Mouse (Mus musculus) G1E (cell line): ENCODE results near the gene Il12b. TPM values are rescaled to one million over a fixed set of nuclear protein-coding genes. Genes with fewer than 3 reads are reported as not detected.

Experiments
- ATAC-seq: 2 replicates; pipeline ENCODE4 v1.8.0; 2016; ENCODE audit warnings: mild to moderate bottlenecking; ENCODE audit not compliant: insufficient number of reproducible peaks, poor library complexity, low FRiP score, severe bottlenecking; ENCODE audit errors: extremely low read depth
- DNase-seq: peaks from one replicate; pipeline ENCODE4 v3.0.0; 2012; ENCODE audit warnings: low spot score
- H3K27me3 ChIP-seq: 2 replicates; pipeline ENCODE4 v1.6.1; 2012; ENCODE audit warnings: mild to moderate bottlenecking, low read length, inconsistent platforms; ENCODE audit not compliant: insufficient read depth
- H3K36me3 ChIP-seq: replicated peaks from 2 replicates; pipeline ENCODE3; 2012; ENCODE audit warnings: mild to moderate bottlenecking, inconsistent platforms
- H3K4me1 ChIP-seq: 2 replicates; pipeline ENCODE4 v1.6.1; 2012; ENCODE audit warnings: low read depth, low read length, inconsistent platforms, mixed read lengths; ENCODE audit not compliant: insufficient read depth
- H3K4me3 ChIP-seq: 2 replicates; pipeline ENCODE4 v1.5.1; 2012; ENCODE audit warnings: low read depth, mild to moderate bottlenecking, inconsistent platforms, low read length, moderate library complexity, mixed read lengths
- H3K9me3 ChIP-seq: replicated peaks from 2 replicates; pipeline ENCODE4 v1.6.1; 2012; ENCODE audit warnings: inconsistent platforms
- CTCF ChIP-seq: IDR thresholded peaks from 2 replicates; pipeline ENCODE4 v1.5.1; 2012; ENCODE audit warnings: low read depth, low read length, inconsistent platforms, mixed read lengths
- GATA1 ChIP-seq: IDR thresholded peaks from 2 replicates; pipeline ENCODE4 v1.6.1; 2012; ENCODE audit warnings: borderline replicate concordance, low read length, inconsistent platforms, mixed read lengths
- GATA2 ChIP-seq: IDR thresholded peaks from 2 replicates; pipeline ENCODE4 v1.6.1; 2012; ENCODE audit warnings: low read depth, low read length, inconsistent platforms, borderline replicate concordance
- POLR2AphosphoS5 ChIP-seq: IDR thresholded peaks from 2 replicates; pipeline ENCODE4 v1.6.1; 2012; ENCODE audit warnings: low read depth, low read length, inconsistent platforms; ENCODE audit not compliant: insufficient replicate concordance
- TAL1 ChIP-seq: conservative IDR thresholded peaks from 2 replicates; pipeline ENCODE4 v1.6.1; 2012; ENCODE audit warnings: low read depth, low read length, inconsistent platforms, mixed read lengths
- polyA plus RNA-seq: library from polyadenylated mRNA; stranded (reverse); fragments of >175 nt; gene quantifications from 2 replicates; pipeline ENCODE4 v1.2.3, GENCODE M21; 2012
- total RNA-seq, 2 experiments: library from RNA; stranded (forward) in 1 of 2; stranded (reverse) in 1 of 2; fragments of 200-1000 nt in 1 of 2; fragments of >200 nt in 1 of 2; fragmentation: Nextera tagmentation in 1 of 2; gene quantifications; 2 replicates each; pipeline ENCODE4 v1.2.3; 2014 to 2017

Il12b gene
- total and polyA plus RNA-seq, 3 experiments: not detected

DNA sequence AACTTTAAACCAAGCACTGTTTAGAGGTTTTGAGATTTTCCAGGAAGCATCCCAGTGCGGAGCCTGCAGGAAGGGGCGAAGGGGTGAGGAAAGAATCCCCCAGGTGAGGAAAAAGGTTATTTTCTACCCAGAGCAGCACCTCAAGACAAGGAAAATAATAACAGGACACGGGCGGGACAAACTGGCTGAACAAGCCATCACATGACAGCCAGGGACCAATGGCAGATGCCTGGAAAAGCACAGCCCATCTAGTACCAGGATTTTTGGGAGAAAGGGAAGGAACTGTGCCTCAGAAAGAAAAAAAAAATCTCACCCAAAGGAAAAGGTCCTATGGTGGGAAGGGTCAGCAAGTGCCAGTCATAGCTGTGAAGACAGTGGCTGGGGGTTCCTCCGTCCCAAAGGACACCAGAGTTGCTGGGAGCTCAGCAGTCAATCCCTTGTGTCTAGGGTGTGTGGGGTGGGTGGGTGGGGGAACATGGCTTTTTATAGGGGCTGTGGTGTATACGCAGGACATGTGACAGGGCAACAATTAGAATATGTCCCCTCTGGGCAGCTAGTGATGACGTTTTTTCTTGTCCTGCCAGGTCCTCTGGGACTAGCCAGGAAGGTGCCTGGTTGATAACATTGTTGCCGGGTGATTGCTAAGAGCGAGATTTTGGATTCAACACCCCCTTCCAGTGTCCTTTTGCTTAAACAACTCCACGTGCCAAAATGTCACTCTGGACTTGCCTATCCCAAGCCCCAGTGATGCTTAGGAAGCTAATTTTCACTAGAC, 22.7 kb downstream of the Il12b start:
- Histone ChIP-seq H3K9me3 (no peaks in the 10 kb centered on the region), H3K4me1 (no peaks in the 10 kb centered on the region), H3K36me3 (no peaks in the 10 kb centered on the region), H3K27me3 (peaks cover 27% of the 10 kb centered on the region), H3K4me3 (no peak overlapping the region)
- DNase-seq (no peak), ATAC-seq (no peak)
- TF ChIP-seq POLR2AphosphoS5 (no peak), GATA1 (no peak), CTCF (no peak), TAL1 (no peak), GATA2 (no peak)

DNA sequence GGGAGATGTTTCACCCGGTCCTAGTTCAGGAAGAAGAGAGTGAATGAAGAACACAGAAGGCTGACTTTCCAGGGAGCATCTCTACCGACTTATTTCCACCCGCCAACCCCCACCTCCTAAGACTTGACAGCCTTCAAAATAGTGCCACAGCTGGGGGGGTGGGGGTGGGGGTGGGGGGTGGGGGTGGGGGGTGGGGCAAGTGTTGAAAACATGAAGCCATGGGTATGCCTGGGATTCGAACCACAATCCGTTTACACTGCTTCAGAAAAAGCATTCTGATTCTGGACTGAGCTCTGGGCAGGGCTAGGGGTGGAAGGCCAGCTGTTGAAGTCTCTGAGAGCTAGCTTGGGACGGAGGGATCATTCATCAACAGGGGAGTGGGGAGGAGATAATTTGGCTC, 23.4 kb downstream of the Il12b start:
- Histone ChIP-seq H3K36me3 (no peaks in the 10 kb centered on the region), H3K4me3 (no peak overlapping the region), H3K4me1 (no peaks in the 10 kb centered on the region), H3K27me3 (peaks cover 32% of the 10 kb centered on the region), H3K9me3 (no peaks in the 10 kb centered on the region)
- TF ChIP-seq GATA2: no peak
- TF ChIP-seq CTCF: no peak
- no peak for TF ChIP-seq POLR2AphosphoS5
- no peak for TF ChIP-seq TAL1
- TF ChIP-seq GATA1: no peak
- no peak for DNase-seq
- no peak for ATAC-seq

DNA sequence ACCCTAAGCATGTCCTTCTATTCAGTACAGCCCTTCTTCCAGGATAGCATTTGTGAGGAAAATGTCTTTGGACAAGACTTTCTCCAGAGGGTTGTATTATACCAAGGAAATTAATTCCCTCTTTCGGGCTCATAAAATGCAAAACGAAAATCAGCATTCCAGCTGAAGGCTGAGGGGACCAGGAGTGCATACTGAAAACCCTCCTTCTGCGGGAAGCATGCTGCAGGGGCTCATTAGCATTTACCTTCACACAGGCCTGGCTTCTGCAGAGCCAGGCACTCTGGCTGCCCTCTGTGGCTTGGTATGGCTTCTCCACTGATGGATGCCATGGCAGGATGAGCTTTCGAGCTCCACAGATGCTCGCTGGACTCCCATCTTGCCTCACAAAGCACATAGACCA, 24.1 kb downstream of the Il12b start:
- Histone ChIP-seq H3K36me3 (no peaks in the 10 kb centered on the region), H3K4me1 (no peaks in the 10 kb centered on the region), H3K9me3 (no peaks in the 10 kb centered on the region), H3K4me3 (no peak overlapping the region), H3K27me3 (peaks cover 32% of the 10 kb centered on the region)
- ATAC-seq: no peak
- TF ChIP-seq GATA2 (no peak), GATA1 (no peak), CTCF (no peak), TAL1 (no peak), POLR2AphosphoS5 (no peak)
- DNase-seq: no peak

DNA sequence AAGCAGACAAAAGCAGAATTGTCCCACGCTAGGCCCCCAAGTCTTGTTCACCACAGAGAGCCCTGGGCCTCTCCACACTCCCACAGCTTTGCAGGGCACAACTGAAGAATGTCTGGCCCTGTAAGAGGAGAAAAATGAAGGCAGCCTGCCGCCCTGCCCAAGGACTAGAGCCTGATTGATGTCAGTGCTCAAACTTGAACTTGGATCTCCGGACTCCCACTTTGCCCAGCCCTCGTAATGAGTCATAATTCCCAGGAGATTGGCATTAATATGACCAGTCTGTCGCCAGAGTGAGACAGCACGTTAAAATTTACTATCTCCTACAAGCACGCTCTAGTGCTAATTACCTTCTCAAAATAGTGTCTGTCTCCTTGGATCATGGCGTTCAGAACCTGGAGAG, 25.1 kb downstream of the Il12b start:
- H3K36me3 ChIP-seq: no peaks in the 10 kb centered on the region
- H3K4me1 ChIP-seq: no peaks in the 10 kb centered on the region
- no peak for TF ChIP-seq POLR2AphosphoS5
- TF ChIP-seq GATA2: no peak
- no peak for TF ChIP-seq TAL1
- no peak for TF ChIP-seq GATA1
- no peak for TF ChIP-seq CTCF
- H3K9me3 ChIP-seq: no peaks in the 10 kb centered on the region
- peaks cover 33% of the 10 kb centered on the region for H3K27me3 ChIP-seq
- DNase-seq (no peak), ATAC-seq (no peak)
- no peak overlapping the region for H3K4me3 ChIP-seq

DNA sequence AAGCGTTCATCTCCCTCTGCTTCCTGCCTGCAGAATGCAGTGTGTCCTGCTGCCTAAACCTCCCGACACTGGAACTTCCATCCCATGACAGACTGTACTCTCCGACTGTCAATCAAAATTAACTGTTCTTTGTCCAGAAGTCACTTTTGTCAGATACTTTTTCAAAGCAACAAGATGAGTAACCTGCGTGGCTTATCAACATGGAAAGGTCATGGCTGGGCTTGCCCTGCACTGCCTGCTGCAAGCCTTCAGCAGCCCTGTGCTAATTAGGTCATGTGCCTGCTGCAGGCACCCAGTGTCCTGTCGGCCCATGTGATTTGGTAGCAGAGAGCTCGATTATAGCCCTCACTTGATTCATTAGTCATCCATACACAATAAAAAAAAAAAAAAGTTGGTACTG, 25.8 kb downstream of the Il12b start:
- DNase-seq (no peak), ATAC-seq (no peak)
- no peak overlapping the region for H3K4me3 ChIP-seq
- no peaks in the 10 kb centered on the region for H3K4me1 ChIP-seq
- peaks cover 32% of the 10 kb centered on the region for H3K27me3 ChIP-seq
- no peaks in the 10 kb centered on the region for H3K9me3 ChIP-seq
- TF ChIP-seq TAL1 (no peak), GATA2 (no peak), GATA1 (no peak), CTCF (no peak), POLR2AphosphoS5 (no peak)
- no peaks in the 10 kb centered on the region for H3K36me3 ChIP-seq

DNA sequence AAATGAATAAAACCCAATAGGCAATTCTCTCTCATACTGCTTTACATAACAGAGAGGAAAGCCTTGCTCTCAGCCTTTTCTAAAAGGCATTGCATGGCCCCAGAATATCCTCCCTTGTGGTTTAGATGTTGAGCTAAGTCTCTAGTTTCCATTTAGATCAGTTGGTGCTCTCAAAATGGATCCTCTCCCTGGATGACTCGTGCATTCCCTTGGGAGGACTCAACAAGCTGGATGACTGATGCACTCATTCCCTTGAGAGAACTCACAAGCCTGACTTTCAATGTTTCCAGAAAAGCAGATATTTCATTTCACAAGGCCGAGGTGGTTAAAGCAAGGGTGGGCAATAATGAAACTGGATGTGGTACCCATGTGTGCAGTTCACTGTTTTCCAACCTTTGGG, 28.1 kb downstream of the Il12b start:
- H3K27me3 ChIP-seq: peaks cover 26% of the 10 kb centered on the region
- no peaks in the 10 kb centered on the region for H3K4me1 ChIP-seq
- H3K9me3 ChIP-seq: no peaks in the 10 kb centered on the region
- no peak overlapping the region for H3K4me3 ChIP-seq
- ATAC-seq (no peak), DNase-seq (no peak)
- no peaks in the 10 kb centered on the region for H3K36me3 ChIP-seq
- TF ChIP-seq POLR2AphosphoS5 (no peak), GATA2 (no peak), TAL1 (no peak), CTCF (no peak), GATA1 (no peak)
